Mouse (Mus musculus) liver, postnatal 0 days (tissue): ENCODE results near the gene Clcf1.

Experiments
- CTCF ChIP-seq: sonication (generic); IDR thresholded peaks from 2 replicates; pipeline ENCODE4 v1.5.1; 2016; ENCODE audit warnings: antibody characterized with exemption, low read depth
- EP300 ChIP-seq: IDR thresholded peaks from 2 replicates; pipeline ENCODE4 v1.6.1; 2016; ENCODE audit warnings: antibody characterized with exemption, low read depth, mild to moderate bottlenecking

- TF ChIP-seq CTCF (no peak), EP300 (no peak)
Measured at GRCm38 (mm10) chr19:4180411-4180810, 33.6 kb upstream of the Clcf1 start.
